Mouse (Mus musculus) spleen, postnatal 10 days (tissue): Measurements from ENCODE around the gene Ccdc117.
"Not testable (repeated sequence)": the region's sequence is repeated elsewhere in the genome, so short reads cannot be mapped to it uniquely, and the experiment has no call there.

Source experiments
- DNase-seq, 2 experiments: peaks; one replicate each; pipeline ENCODE4 v3.0.0; 2021 to 2022; ENCODE audit warnings: low spot score in 2 of 2

Gene Ccdc117

GRCm38 (mm10) chr11:5530717-5531116 lies 11.3 kb downstream of the Ccdc117 start:
- no peak for DNase-seq

GRCm38 (mm10) chr11:5530172-5530571 lies 11.8 kb downstream of the Ccdc117 start:
- no peak for DNase-seq

- DNase-seq, result no peak
Observed at GRCm38 (mm10) chr11:5528841-5529240, 13.1 kb downstream of the Ccdc117 start.

GRCm38 (mm10) chr11:5527865-5528523 lies 14.0 kb downstream of the Ccdc117 start:
- DNase-seq, result no peak

- no peak for DNase-seq
Observed at GRCm38 (mm10) chr11:5526573-5527439, 15.2 kb downstream of the Ccdc117 start.

GRCm38 (mm10) chr11:5525418-5525817 lies 16.6 kb downstream of the Ccdc117 start:
- no peak for DNase-seq

GRCm38 (mm10) chr11:5522798-5523415 lies 19.1 kb downstream of the Ccdc117 start:
- no peak for DNase-seq

- DNase-seq, result peak; percentile 70 to 74
Observed at GRCm38 (mm10) chr11:5521516-5522291, 20.3 kb downstream of the Ccdc117 start.

- DNase-seq, result peak in 1 of 2 experiments; percentile 59
Observed at GRCm38 (mm10) chr11:5521266-5521515, 20.8 kb downstream of the Ccdc117 start.

GRCm38 (mm10) chr11:5520412-5521265 lies 21.3 kb downstream of the Ccdc117 start, which contains the start of gene Xbp1:
Xbp1 (plus strand) TSS chr11:5520659.
- DNase-seq, result peak; percentile 95 to 97

- DNase-seq, result no peak
Observed at GRCm38 (mm10) chr11:5519681-5520080, 22.3 kb downstream of the Ccdc117 start.

- no peak for DNase-seq
Observed at GRCm38 (mm10) chr11:5517346-5517745, 24.6 kb downstream of the Ccdc117 start.

- no peak for DNase-seq
Observed at GRCm38 (mm10) chr11:5516617-5517016, 25.4 kb downstream of the Ccdc117 start.

- no peak for DNase-seq
Observed at GRCm38 (mm10) chr11:5516151-5516550, 25.8 kb downstream of the Ccdc117 start.

- no peak for DNase-seq
Observed at GRCm38 (mm10) chr11:5515655-5516054, 26.3 kb downstream of the Ccdc117 start.

- DNase-seq, result no peak
Observed at GRCm38 (mm10) chr11:5515196-5515595, 26.8 kb downstream of the Ccdc117 start.

- DNase-seq, result no peak
Observed at GRCm38 (mm10) chr11:5514091-5514490, 27.9 kb downstream of the Ccdc117 start.

- DNase-seq, result no peak
Observed at GRCm38 (mm10) chr11:5512961-5513360, 29.0 kb downstream of the Ccdc117 start.

GRCm38 (mm10) chr11:5512099-5512725 lies 29.8 kb downstream of the Ccdc117 start:
- no peak for DNase-seq

GRCm38 (mm10) chr11:5510686-5511085 lies 31.3 kb downstream of the Ccdc117 start:
- not testable (repeated sequence) for DNase-seq

GRCm38 (mm10) chr11:5510099-5510391 lies 31.9 kb downstream of the Ccdc117 start:
- DNase-seq, result no peak
